Mouse (Mus musculus) mouse trophoblast stem cell (cell line): ENCODE results near the gene Map2.

Experiments used
- in situ Hi-C, 2 experiments: fragments of 300-500 bp; cut with MseI, MboI; formaldehyde crosslinking; loops; 2 replicates in 1 of 2; 3 replicates in 1 of 2; pipeline ENCODE4 v1.15.1; 2025

Map2 gene

GRCm38 (mm10) chr1:66386751-66387452 is 211.8 kb downstream of the Map2 start:
- in situ Hi-C loops, result no loop called here

GRCm38 (mm10) chr1:66388561-66388960 is 213.5 kb downstream of the Map2 start:
- in situ Hi-C loops, result no loop called here

GRCm38 (mm10) chr1:66394944-66395637 is 220.0 kb downstream of the Map2 start:
- in situ Hi-C loops, result no loop called here

- in situ Hi-C loops, result no loop called here
Measured at GRCm38 (mm10) chr1:66395826-66396225, 220.8 kb downstream of the Map2 start.

GRCm38 (mm10) chr1:66401902-66402301 is 226.8 kb downstream of the Map2 start:
- in situ Hi-C loops, result no loop called here

GRCm38 (mm10) chr1:66407270-66407967 is 232.3 kb downstream of the Map2 start:
- in situ Hi-C loops, result no loop called here

GRCm38 (mm10) chr1:66418360-66418759 is 243.3 kb downstream of the Map2 start:
- in situ Hi-C loops, result no loop called here

GRCm38 (mm10) chr1:66426073-66426472 is 251.0 kb downstream of the Map2 start:
- in situ Hi-C loops, result no loop called here

- in situ Hi-C loops, result no loop called here
Measured at GRCm38 (mm10) chr1:66430962-66431361, 255.9 kb downstream of the Map2 start.

GRCm38 (mm10) chr1:66431472-66431871 is 256.4 kb downstream of the Map2 start:
- in situ Hi-C loops, result no loop called here

- in situ Hi-C loops, result no loop called here
Measured at GRCm38 (mm10) chr1:66438069-66438468, 263.0 kb downstream of the Map2 start.

GRCm38 (mm10) chr1:66442922-66443321 is 267.8 kb downstream of the Map2 start:
- in situ Hi-C loops, result no loop called here

GRCm38 (mm10) chr1:66449471-66449870 is 274.4 kb downstream of the Map2 start:
- in situ Hi-C loops, result no loop called here

- in situ Hi-C loops, result no loop called here
Measured at GRCm38 (mm10) chr1:66456580-66456979, 281.5 kb downstream of the Map2 start.

- in situ Hi-C loops, result no loop called here
Measured at GRCm38 (mm10) chr1:66457747-66458146, 282.7 kb downstream of the Map2 start.

GRCm38 (mm10) chr1:66459394-66459793 is 284.3 kb downstream of the Map2 start:
- in situ Hi-C loops, result no loop called here

GRCm38 (mm10) chr1:66460850-66461249 is 285.8 kb downstream of the Map2 start:
- in situ Hi-C loops, result no loop called here

GRCm38 (mm10) chr1:66467821-66468703 is 293.0 kb downstream of the Map2 start, which contains the start of gene Unc80:
Gene Unc80, plus strand, starts transcription at chr1:66468367.
- in situ Hi-C loops, result no loop called here

GRCm38 (mm10) chr1:66468704-66469020 is 293.6 kb downstream of the Map2 start:
- in situ Hi-C loops, result no loop called here

GRCm38 (mm10) chr1:66482751-66483150 is 307.7 kb downstream of the Map2 start:
- in situ Hi-C loops, result no loop called here
